Mouse (Mus musculus) right cerebral cortex, adult 2 months (tissue): Measurements from ENCODE around the gene Tnfrsf11a.
A peak's percentile ranks its signal among the peaks of the same experiment; 100 is the strongest.

ENCODE experiments used
- DNase-seq, 2 experiments: peaks; one replicate each; pipeline ENCODE4 v3.0.0; 2021 to 2022; ENCODE audit warnings: low spot score in 2 of 2

The Tnfrsf11a gene

DNA sequence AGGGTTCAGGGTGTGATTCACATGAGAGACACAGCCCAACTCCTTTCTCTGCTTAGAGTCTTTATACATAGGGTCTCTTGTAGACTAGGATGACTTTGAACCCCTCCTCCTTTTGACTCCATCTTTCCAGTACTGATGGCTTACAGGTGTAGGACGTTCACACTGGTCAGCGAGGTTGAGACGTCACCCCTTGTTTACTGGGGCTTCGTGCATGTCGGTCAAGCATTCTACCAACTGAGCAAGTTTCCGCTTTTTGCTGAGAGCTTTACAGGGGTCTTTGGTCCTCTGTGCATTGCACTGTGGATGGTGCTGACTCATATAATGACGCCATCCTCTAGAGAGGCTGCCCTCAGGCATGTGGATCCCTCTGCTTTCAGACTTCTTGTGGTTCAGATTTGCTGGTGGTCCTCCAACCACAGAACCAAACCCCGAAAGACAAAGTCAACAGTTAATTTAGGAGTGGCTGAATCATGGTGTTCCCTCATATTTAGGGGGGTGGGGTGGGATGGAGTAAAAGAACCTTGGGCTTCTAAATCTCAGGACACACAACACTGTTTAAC, 47.3 kb downstream of the Tnfrsf11a start:
- no peak for DNase-seq

DNA sequence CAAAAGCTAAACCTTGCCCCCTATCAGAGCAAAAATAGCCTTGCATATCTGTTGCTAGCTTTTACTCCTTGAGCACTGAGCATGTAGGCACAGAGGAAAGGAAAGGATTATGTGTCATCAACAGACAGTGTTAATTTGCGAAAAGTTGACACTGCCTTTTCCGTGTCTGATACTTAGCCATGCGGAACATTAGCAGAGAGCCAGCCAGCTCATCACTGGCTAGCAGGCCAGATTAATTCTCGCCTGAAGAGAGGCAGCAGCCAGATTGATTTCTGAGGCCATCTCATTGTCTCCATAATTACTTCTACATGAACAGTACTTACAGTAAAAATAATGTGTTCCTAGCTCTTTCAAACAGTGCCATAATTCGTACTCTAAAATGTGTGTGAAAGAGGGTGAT, 48.7 kb downstream of the Tnfrsf11a start:
- DNase-seq: no peak

DNA sequence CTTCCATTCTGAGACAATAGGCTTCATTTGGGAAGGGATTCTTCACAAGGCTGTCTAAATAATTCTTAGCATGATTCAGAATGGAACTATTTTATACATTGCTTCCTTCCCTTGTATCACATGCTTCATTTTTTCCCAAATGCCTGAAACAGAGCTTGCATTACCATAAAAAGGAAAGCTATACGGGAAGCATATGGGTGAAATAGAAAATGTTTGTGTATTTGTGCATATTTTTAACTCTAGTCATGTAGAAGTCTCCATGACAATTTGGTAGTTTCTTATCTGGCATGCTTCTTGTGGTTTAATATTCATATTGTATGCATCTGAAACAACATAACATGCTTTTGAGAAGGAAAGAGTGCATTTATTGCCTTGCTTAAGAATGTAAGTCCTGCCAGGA, 52.3 kb downstream of the Tnfrsf11a start:
- no peak for DNase-seq

DNA sequence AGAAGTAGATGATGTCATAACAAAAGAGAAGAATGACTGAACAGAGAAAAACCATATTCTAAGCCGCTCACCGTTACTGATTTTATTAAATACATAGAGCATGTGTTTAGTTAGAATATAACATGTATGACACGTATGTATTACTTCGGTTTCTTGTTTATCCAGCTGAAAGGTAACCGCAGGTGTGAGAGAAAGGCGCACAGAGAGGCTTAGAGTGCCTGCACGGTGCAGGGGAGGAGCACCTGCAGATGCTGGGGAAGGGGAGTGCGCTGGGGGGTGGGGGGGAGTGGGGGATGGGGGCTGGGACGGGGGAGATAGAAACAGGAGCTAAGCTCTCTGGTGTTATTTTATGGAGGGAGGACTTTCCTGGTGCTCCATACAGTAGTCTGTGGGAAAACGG, 62.4 kb downstream of the Tnfrsf11a start:
- DNase-seq: no peak

DNA sequence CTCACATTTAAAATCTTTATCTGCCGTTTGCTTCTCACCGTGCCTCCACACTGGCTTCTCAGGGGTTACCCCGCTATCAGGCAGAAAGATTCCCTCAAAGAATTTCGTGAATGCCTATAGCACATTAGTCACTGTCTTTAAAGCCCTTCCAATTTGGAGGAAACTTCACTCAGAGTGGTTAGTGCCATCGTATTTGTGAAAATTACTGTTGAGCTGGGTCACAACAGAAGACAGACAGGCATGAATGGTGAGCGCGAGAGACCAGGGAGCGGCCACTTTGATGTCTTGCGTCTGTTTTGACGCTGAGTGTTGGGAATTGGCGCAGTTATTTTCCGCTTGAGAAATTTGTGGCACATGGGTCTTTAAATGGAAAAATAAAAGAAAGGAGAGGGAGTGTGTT, 62.9 kb downstream of the Tnfrsf11a start:
- DNase-seq: no peak

DNA sequence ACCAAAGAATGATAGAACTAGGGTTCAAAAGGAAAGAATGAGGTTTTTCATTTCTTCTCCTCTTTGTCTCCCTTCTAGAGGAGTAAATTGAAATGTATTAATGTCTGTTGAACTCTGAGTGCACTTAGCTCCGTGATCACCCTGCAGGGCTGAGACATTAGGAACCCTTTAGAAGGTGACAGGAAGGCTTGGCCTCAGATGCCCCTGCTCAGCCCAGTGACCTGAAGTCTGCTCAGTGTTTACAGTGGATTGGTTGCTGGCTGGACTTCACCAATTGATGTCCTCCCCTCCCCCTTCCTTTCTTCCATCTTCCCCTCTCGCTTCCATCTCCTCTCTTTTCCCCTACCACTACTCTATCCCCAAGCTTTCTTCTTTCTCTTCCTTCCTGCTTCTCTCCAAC, 63.3 kb downstream of the Tnfrsf11a start:
- no peak for DNase-seq

DNA sequence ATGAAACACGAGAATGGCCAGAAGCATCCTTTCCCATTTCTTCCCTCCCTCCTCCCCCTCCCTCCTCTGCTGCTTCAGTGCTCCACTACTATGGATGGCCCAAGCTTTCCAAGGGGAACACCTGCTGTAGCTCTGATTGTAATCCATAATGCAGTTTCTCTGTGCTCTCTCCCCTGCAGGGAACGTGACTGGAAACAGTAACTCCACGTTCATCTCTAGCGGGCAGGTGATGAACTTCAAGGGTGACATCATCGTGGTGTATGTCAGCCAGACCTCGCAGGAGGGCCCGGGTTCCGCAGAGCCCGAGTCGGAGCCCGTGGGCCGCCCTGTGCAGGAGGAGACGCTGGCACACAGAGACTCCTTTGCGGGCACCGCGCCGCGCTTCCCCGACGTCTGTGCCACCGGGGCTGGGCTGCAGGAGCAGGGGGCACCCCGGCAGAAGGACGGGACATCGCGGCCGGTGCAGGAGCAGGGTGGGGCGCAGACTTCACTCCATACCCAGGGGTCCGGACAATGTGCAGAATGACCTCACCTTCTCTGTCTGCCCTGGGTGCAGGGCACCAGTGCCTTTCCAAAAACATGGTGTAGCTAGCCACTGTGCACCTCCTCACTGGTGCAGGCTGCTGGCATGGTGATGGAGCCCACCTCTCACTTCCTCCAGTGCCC, 64.0 kb downstream of the Tnfrsf11a start:
- DNase-seq: peak in 1 of 2 experiments; percentile 17

DNA sequence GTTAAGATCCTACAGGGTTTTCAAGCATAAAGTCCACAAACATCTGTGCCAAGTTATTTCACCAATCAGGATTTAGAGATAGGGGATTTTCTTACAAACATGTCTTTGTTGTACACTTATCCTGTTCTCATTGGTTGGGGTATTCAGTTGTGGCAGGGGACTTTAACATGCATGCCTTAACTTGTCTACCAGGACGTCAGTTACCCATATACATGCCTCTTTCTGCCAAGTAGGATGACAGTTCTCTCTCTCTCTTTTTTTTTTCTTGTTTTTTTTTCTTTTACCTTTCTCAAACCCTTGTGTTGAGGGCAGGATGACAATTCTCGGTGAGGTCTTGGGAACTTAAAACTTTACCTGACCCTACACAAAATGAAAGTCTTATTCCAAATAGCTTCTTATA, 65.9 kb downstream of the Tnfrsf11a start:
- no peak for DNase-seq

DNA sequence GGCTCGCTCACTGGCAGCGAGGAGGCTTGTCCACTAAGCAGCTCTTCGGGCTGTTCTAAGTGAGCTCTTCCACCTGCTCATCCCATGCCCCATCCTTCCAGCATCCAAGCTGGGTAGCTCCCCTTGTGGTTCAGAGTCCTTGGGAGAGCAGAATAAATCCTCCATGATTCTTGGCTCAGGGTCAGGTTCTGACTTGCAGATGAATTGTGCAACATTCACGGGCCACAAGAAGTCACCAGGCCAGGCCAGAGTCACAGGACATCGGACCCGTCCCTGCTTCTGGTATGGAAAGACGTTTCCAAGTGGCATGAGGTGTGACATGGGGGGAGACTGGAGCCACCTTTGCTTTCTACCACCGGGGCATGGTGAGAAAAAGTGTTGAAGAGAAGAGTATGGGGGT, 68.3 kb downstream of the Tnfrsf11a start:
- DNase-seq: no peak

DNA sequence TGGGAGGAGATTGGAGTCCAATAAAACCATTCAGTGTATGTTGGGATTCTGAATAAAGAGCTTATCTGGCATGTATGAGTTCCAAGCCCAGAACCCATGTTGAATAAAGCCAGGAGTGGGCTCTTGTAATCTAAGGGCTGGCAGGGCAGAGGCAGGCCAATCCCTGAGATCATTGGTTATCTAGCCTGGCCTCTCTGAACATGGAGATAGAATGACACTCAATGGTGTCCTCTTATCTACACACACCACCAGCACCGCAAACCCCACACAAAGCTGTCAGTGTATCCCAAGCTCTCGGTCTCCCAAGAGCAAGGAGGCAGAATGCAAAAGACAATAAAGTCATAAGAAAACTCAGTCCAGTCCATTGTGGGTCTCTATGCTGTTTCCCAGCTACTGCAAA, 70.8 kb downstream of the Tnfrsf11a start:
- DNase-seq: no peak

DNA sequence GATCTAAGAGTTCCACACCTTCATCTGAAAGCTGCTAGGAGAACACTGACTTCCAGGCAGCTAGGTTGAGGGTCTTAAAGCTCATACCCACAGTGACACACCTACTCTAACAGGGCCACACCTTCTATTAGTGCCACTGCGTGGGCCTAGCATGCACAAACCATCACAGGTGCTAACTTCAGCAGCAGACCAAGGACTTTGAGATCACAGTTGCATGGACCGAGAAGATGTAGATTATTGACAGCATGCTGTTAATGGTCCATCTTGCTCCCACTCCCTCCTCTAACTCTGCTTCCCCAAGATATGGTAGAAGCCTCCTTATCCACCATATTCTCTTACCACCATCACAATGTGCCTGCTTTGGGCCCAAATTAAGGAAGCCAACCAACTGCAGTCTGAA, 79.2 kb downstream of the Tnfrsf11a start:
- no peak for DNase-seq

DNA sequence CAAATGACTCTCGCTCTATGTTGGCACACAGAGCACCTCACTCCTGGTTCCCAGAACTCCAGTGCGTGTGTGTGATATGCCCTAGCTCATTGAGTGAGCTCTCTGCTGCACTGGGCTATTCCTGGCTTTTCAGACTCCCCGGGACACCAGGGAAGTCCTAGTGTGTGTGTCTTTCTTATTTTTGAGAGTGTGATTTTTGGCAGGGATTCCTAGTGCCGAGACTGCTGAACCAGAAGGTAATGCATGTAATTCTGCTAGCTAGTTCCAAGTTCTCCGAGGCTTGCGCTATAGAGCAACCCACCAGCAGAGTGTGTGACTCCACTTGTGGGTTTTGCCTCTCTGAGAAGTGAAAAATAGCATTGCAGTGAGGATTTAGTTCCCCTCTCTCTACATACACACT, 96.1 kb downstream of the Tnfrsf11a start:
- DNase-seq: peak; percentile 21 to 27

DNA sequence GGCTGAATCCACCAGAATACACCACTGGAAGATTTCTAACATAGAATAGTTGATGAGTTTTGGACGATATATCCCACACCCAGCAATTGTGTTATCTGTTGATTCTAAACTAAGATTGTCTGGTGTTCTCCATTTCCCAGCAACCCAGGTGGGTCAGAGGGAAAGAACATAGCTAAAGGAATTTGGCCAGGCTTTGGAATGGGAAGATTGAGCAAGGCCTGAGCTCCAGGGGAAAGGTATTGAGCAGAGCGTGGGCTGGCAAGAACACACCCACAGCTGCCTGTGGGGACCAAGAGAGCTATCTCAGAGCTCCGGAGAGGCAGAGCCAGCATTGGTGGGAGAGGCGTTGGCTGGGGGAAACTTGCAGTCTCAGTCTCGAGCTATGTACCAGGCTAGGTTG, 97.3 kb downstream of the Tnfrsf11a start:
- DNase-seq: no peak

DNA sequence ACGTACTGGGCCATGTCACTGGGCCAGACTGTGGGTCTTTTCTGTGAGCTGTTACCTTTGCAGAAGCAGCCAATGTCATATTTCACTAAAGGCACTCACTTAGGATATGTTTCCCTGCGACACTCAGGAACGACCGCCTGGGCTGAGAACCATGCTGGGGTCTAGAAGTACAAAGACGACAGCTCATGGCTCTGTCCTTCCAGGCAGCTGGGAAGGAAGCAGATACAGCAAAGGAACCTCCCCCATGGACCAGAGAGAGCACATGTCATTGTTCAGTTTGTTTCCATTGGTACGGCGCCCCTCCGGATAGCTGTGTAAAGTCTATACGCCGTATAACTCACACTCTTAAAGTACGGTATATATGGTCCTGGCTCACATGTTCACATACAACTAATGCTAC, 97.9 kb downstream of the Tnfrsf11a start:
- DNase-seq: no peak

DNA sequence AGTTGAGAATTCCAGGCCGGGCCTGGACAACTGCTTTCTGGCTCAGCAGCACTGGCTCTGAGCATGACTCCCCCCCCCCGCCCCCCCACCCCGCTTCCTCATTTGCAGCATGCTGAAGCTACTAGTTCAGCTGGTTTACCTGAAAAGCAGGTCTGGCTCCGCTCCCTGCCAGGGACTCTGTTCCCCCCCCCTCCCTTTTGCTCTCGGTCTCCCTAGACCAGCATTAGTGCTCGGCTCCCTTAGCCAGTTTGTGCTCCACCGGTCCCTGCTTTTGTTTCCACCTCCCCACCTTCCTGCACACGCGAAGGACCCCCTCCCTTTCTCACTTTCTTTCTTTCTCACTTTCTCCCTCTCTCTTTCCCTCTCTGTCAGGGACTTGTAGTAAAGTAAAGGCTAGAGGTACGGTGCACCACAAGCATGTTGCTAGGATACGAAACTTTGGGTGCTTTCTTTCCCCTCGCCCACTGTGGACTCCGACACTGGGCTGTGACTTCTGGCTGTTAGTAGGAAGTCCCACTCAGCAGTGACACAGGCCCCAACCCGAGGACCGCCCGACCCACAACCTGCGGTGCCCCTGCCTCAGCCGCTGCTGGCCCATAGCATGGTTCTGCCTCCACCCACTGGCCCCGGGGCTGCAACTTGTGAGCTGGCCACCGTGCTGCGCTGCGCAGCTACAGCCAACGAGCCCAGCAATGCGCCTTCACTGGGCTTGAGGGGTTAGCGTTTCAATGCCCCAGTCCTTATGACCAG, 100.2 kb downstream of the Tnfrsf11a start:
- DNase-seq: no peak

DNA sequence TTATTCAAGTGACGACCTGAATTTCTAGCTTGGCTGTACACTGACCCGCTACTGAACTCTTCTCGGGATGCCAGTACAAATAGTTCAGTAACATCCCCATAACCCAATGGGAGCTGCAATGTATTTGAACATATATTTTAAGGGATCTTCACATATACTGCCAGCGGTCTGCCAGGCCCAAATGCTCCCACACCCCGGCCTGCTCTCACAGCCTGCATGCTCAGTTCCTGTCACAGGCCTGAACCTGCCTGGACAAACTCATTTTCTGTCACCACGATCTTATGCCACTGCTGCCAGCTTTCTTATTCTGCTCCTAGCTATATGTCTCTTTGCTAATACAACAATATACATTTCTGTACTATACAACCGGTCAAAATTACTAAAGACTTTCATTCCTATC, 100.9 kb downstream of the Tnfrsf11a start:
- DNase-seq: no peak

DNA sequence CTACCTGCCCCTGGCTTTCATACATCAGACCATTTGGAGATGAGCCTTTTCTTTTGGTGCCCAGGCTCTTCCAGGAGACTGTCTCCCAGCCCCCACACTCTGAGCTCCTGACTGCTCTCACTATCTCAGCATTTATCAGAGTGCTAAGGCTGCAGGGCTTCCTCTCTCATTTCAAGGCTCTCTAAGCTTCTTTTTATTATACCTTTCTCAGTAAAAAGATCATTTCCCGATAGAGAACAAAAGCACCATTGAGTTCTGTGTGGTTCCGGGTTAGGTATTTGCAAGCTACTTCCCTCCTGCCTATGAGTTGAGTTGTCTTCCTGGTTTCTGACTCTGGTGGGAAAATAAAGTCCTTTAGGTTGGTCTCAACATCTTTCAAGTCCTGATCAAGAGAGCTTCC, 103.0 kb downstream of the Tnfrsf11a start:
- no peak for DNase-seq

DNA sequence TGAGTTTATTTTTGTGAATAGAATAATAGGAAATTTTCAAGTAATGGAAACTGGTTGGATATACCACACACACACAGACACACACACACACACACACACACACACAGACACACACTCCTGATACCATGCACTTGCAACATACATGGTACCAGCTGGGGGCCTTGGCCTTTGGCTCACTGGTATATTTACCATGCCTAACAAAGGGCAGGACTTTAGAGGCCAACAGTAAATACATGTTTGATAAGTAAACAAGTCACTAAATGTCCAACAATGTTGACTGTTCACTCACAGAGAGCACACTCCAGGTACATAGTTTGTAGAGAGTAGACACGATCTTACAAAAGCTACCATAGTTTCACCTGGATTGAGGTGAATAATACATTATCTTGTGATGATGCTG, 104.6 kb downstream of the Tnfrsf11a start:
- DNase-seq: no peak

DNA sequence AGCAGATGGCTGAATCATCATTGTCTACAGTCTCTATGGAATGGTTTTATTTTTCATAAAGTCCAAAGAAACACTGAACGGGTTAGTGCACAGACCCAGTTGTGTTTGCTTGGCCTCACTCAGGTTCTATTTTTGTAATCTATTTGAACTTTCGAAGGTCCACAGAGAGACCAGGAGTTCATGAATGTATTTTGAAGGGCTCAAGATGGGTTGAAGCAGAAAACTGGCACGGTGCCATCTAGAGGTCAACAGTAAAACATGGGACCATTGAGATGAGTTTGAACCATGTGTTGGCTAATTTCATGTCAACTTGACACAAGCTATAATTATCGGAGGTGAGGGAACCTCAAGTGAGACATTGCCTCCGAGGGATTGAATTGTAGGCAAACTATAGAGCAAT, 105.1 kb downstream of the Tnfrsf11a start:
- DNase-seq: no peak

DNA sequence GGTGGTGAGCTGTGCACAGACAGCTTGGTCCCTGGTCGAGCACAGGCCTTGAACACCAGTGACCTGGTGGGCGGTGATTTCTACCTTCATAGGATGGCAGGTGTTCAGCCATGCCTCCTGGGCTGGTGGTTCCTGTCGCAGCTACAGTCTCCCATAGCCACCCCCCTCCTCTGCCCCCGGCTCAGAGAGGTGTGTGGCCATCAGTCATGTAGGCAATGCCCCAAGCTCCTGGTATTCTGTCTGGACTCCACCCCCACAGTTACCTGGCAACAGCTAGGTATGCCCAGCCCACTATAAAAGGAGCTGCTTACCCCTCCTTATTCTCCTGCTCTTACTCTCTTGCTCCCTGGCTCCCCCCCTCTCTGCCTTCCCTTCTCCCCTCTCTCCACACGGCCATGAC, 105.8 kb downstream of the Tnfrsf11a start:
- DNase-seq: no peak

DNA sequence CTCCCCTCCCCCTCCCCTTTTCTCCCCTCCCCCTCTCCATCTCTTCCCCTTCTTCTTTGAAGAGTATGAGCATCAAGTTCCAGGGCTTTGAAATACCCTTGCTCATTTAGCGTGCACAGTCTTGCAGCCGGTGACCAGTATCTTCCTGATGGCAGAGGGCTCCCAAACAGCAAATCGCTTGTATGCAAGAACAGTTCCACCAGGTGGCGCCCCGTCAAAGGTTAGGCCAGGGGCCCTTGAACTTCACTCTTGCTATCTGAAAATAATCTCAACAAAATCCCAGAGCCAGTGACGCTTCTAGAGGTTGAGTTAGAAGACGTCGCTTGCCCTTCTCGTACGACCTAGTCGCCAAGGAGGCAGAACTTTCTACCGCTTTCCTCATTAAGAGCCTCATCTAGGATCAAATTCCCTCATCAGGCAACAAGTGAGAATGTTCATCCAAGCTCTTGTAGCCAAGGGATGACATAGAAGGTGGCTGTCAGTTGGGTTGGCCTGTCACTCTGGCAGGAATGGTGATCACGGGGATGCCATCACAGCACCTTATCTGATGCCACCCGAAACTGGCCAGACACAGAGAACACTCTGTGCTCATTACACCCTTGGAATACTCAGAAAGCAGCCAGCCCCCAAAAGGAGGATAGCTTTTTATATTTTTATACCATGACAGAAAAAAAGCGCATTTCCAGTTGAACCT, 110.7 kb downstream of the Tnfrsf11a start:
- DNase-seq: peak; percentile 81

DNA sequence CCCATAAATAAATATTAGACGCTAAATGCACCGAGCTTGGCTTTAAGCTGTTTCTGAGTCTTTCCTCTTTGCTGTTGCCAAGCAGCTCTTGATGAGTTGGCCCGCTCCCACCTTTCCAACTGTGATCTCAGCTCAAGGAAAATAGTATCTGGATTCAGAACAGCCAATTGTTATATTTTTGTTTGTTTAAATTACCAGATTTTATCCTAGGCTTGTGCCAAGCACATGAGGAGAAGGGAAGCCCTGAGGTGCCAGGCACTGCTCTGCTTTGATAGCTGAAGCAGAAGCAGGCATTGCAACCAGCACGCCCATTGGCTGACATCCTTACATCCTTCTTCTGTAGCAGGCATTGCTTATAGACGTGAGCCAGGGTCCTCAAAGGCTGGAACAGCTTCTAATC, 114.5 kb downstream of the Tnfrsf11a start:
- peak in 1 of 2 experiments; percentile 26 for DNase-seq
